Mouse (Mus musculus) ES-Bruce4 (cell line): ENCODE results near the gene 1700024G13Rik.

Source experiments
- CTCF ChIP-seq: IDR thresholded peaks from one replicate; pipeline ENCODE4 v1.8.1; 2011; ENCODE audit warnings: low read depth, low read length
- EP300 ChIP-seq: IDR thresholded peaks from 2 replicates; pipeline ENCODE4 v1.6.1; 2011; ENCODE audit warnings: low read depth, low read length; ENCODE audit not compliant: insufficient read depth

GRCm38 (mm10) chr14:32369756-32370155, 18.4 kb downstream of the 1700024G13Rik start:
- TF ChIP-seq CTCF (no peak), EP300 (no peak)
